Mouse (Mus musculus): ENCODE measurements around the gene Nedd9.

Gene Nedd9

GRCm38 (mm10) chr13:41349770-41350169 is 137.4 kb downstream of the Nedd9 start:
- DNase-seq (ENCODE audit: low read depth in 2 of 2, low spot score in 2 of 2), result no peak

- DNase-seq (ENCODE audit: low read depth in 2 of 2, low spot score in 2 of 2), result no peak
Observed at GRCm38 (mm10) chr13:41345756-41346155, 141.4 kb downstream of the Nedd9 start.

GRCm38 (mm10) chr13:41345306-41345705 is 141.9 kb downstream of the Nedd9 start:
- DNase-seq (ENCODE audit: low read depth in 2 of 2, low spot score in 2 of 2), result no peak

GRCm38 (mm10) chr13:41343887-41344266 is 143.3 kb downstream of the Nedd9 start:
- DNase-seq (ENCODE audit: low read depth in 2 of 2, low spot score in 2 of 2), result no peak

- no peak for DNase-seq (ENCODE audit: low read depth in 2 of 2, low spot score in 2 of 2)
Observed at GRCm38 (mm10) chr13:41343163-41343886, 143.8 kb downstream of the Nedd9 start.

GRCm38 (mm10) chr13:41341422-41341821 is 145.7 kb downstream of the Nedd9 start:
- no peak for DNase-seq (ENCODE audit: low read depth in 2 of 2, low spot score in 2 of 2)

GRCm38 (mm10) chr13:41339653-41340351 is 147.4 kb downstream of the Nedd9 start:
- no peak for DNase-seq (ENCODE audit: low read depth in 2 of 2, low spot score in 2 of 2)

GRCm38 (mm10) chr13:41339195-41339594 is 148.0 kb downstream of the Nedd9 start:
- DNase-seq (ENCODE audit: low read depth in 2 of 2, low spot score in 2 of 2), result no peak

- DNase-seq (ENCODE audit: low read depth in 2 of 2, low spot score in 2 of 2), result no peak
Observed at GRCm38 (mm10) chr13:41337407-41337806, 149.8 kb downstream of the Nedd9 start.

GRCm38 (mm10) chr13:41336260-41336659 is 150.9 kb downstream of the Nedd9 start:
- no peak for DNase-seq (ENCODE audit: low read depth in 2 of 2, low spot score in 2 of 2)

- no peak for DNase-seq (ENCODE audit: low read depth in 2 of 2, low spot score in 2 of 2)
Observed at GRCm38 (mm10) chr13:41335767-41336166, 151.4 kb downstream of the Nedd9 start.

GRCm38 (mm10) chr13:41334641-41335000 is 152.5 kb downstream of the Nedd9 start:
- DNase-seq (ENCODE audit: low read depth in 2 of 2, low spot score in 2 of 2), result no peak

- no peak for DNase-seq (ENCODE audit: low read depth in 2 of 2, low spot score in 2 of 2)
Observed at GRCm38 (mm10) chr13:41333889-41334640, 153.1 kb downstream of the Nedd9 start.

GRCm38 (mm10) chr13:41331671-41332340 is 155.4 kb downstream of the Nedd9 start:
- DNase-seq (ENCODE audit: low read depth in 2 of 2, low spot score in 2 of 2), result no peak

- no peak for DNase-seq (ENCODE audit: low read depth in 2 of 2, low spot score in 2 of 2)
Observed at GRCm38 (mm10) chr13:41330589-41331345, 156.4 kb downstream of the Nedd9 start.

- no peak for DNase-seq (ENCODE audit: low read depth in 2 of 2, low spot score in 2 of 2)
Observed at GRCm38 (mm10) chr13:41330051-41330450, 157.1 kb downstream of the Nedd9 start.

GRCm38 (mm10) chr13:41328481-41328880 is 158.7 kb downstream of the Nedd9 start:
- no peak for DNase-seq (ENCODE audit: low read depth in 2 of 2, low spot score in 2 of 2)

- no peak for DNase-seq (ENCODE audit: low read depth in 2 of 2, low spot score in 2 of 2)
Observed at GRCm38 (mm10) chr13:41327546-41327945, 159.6 kb downstream of the Nedd9 start.

- no peak for DNase-seq (ENCODE audit: low read depth in 2 of 2, low spot score in 2 of 2)
Observed at GRCm38 (mm10) chr13:41326134-41326533, 161.0 kb downstream of the Nedd9 start.

GRCm38 (mm10) chr13:41325346-41325745 is 161.8 kb downstream of the Nedd9 start:
- no peak for DNase-seq (ENCODE audit: low read depth in 2 of 2, low spot score in 2 of 2)

- no peak for DNase-seq (ENCODE audit: low read depth in 2 of 2, low spot score in 2 of 2)
Observed at GRCm38 (mm10) chr13:41324631-41325030, 162.5 kb downstream of the Nedd9 start.
